Mouse (Mus musculus) hematopoietic stem cell, adult 5-6 weeks (primary cell): ENCODE data around the gene Apom. TPM values are rescaled to one million over a fixed set of nuclear protein-coding genes. Genes with fewer than 3 reads are reported as not detected.

Source experiments
- ATAC-seq, 2 experiments: fragments of 125-278 bp in 1 of 2; replicated peaks in 1 of 2; 2 replicates each; pipeline ENCODE4 v1.8.0; 2016 to 2017; ENCODE audit warnings: inconsistent platforms in 2 of 2, mild to moderate bottlenecking in 2 of 2, moderate number of reproducible peaks in 2 of 2, low read depth in 1 of 2, moderate TSS enrichment in 1 of 2; ENCODE audit not compliant: low FRiP score in 2 of 2, poor library complexity in 2 of 2, severe bottlenecking in 2 of 2, insufficient read depth in 1 of 2, low TSS enrichment in 1 of 2
- total RNA-seq: library from RNA; stranded (forward); fragments of 172-1452, 232-1000 nt; gene quantifications from 2 replicates; pipeline ENCODE4 v1.2.3, GENCODE M21; 2017

Gene Apom
- total RNA-seq, 1 experiment from 2014 or later = not detected

- no peak for ATAC-seq
Observed at GRCm38 (mm10) chr17:35162730-35163129, 30.9 kb upstream of the Apom start.

- ATAC-seq = no peak
Observed at GRCm38 (mm10) chr17:35162121-35162520, 30.3 kb upstream of the Apom start.

- no peak for ATAC-seq
Observed at GRCm38 (mm10) chr17:35161421-35161820, 29.6 kb upstream of the Apom start.

- ATAC-seq = no peak
Observed at GRCm38 (mm10) chr17:35159638-35160037, 27.8 kb upstream of the Apom start.

- ATAC-seq = no peak
Observed at GRCm38 (mm10) chr17:35158850-35159593, 27.2 kb upstream of the Apom start.

- no peak for ATAC-seq
Observed at GRCm38 (mm10) chr17:35157661-35158175, 25.9 kb upstream of the Apom start.

- no peak for ATAC-seq
Observed at GRCm38 (mm10) chr17:35157254-35157653, 25.4 kb upstream of the Apom start.

GRCm38 (mm10) chr17:35156461-35157200, 24.8 kb upstream of the Apom start:
- ATAC-seq = no peak

GRCm38 (mm10) chr17:35155451-35155850, 23.6 kb upstream of the Apom start:
- ATAC-seq = no peak

GRCm38 (mm10) chr17:35154616-35155015, 22.8 kb upstream of the Apom start:
- no peak for ATAC-seq

- ATAC-seq = no peak
Observed at GRCm38 (mm10) chr17:35153931-35154330, 22.1 kb upstream of the Apom start.

- no peak for ATAC-seq
Observed at GRCm38 (mm10) chr17:35153077-35153476, 21.2 kb upstream of the Apom start.

GRCm38 (mm10) chr17:35152121-35152520, 20.3 kb upstream of the Apom start:
- ATAC-seq = no peak

- no peak for ATAC-seq
Observed at GRCm38 (mm10) chr17:35147922-35148639, 16.2 kb upstream of the Apom start.

- ATAC-seq = no peak
Observed at GRCm38 (mm10) chr17:35147348-35147747, 15.5 kb upstream of the Apom start.

GRCm38 (mm10) chr17:35146139-35146538, 14.3 kb upstream of the Apom start:
- no peak for ATAC-seq

GRCm38 (mm10) chr17:35141971-35142370, 10.1 kb upstream of the Apom start:
- no peak for ATAC-seq

GRCm38 (mm10) chr17:35140490-35140996, 8.7 kb upstream of the Apom start:
- no peak for ATAC-seq
